Mouse (Mus musculus) layer of hippocampus, adult 8-10 months (tissue): ENCODE data around the gene Usp18. TPM values are rescaled to one million over a fixed set of nuclear protein-coding genes. Genes with fewer than 3 reads are reported as not detected.
A peak's percentile ranks its signal among the peaks of the same experiment; 100 is the strongest.

Experiments used
- DNase-seq, 2 experiments: peaks; one replicate each; pipeline ENCODE4 v3.0.0; 2022; ENCODE audit warnings: low spot score in 2 of 2
- total RNA-seq, 4 experiments: library from RNA; stranded (reverse); gene quantifications; 2 replicates each; pipeline ENCODE4 v1.2.4; 2022

The Usp18 gene
- total RNA-seq, 4 experiments from 2014 or later = 0.50 to 3.1 (median 2.8) TPM; not detected in 1

- no peak for DNase-seq
Observed at GRCm38 (mm10) chr6:121224067-121224466, 21.6 kb upstream of the Usp18 start.

DNA sequence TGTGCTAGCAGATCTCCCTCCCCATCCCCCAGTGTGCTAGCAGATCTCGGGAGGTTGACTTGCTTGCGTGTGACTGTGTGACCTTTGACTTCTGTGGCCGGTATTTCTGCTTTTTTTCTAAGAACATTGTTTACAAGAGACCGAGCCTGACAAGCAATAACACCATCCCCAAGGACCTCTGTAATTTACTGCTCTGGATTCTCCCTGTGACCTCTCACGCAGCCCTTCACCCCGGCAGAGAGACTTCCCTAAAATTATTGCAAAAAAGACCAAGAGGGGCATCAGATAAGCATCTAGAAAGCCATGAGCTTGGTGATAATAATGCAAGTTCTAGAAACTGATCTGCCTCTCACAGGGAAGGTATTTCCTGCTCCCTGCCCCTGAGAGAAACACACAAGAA lies 20.7 kb upstream of the Usp18 start:
- no peak for DNase-seq

DNA sequence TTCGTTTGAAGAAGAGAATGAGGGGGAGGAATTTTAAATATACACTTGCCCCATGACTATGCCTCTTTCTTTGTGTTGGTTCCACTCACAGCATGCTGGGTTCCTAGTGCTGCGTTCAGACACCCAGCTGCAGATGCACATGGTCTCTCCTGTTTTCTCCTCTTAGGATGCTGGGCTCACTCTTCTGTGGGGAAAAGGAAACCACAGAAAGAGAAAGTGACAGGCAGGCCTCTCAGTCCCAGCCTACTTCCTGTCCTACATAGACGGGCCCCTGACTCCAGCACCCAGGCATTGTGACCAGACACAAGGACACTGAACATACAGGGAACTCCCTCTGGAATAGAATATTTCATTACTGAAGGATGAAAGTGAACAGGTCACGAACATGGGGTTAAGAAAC lies 19.7 kb upstream of the Usp18 start:
- DNase-seq = no peak

GRCm38 (mm10) chr6:121226744-121227143 lies 19.0 kb upstream of the Usp18 start:
- no peak for DNase-seq

- DNase-seq = no peak
Observed at GRCm38 (mm10) chr6:121228421-121228820, 17.3 kb upstream of the Usp18 start.

GRCm38 (mm10) chr6:121232652-121233051 lies 13.1 kb upstream of the Usp18 start:
- DNase-seq = no peak

- DNase-seq = no peak
Observed at GRCm38 (mm10) chr6:121236386-121236785, 9.3 kb upstream of the Usp18 start.

DNA sequence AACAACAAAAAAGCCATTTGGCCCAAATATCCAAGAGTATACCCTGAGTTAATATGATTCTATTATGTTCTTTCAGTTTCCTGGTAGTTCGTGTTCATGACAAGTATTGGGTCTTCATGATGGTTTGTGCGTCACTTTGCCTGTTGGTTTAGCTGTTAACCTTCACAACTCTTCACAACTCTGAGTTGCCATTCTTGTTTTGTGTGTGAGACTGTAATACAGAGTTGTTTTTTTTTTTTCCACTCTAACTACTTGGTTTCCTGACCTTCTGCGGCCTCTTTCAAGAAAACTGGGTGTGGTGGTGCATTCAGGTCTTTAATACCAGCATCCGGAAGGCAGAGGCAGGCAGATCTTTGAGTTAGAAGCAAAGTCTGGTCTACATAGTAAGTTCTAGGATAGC lies 7.5 kb upstream of the Usp18 start:
- no peak for DNase-seq

DNA sequence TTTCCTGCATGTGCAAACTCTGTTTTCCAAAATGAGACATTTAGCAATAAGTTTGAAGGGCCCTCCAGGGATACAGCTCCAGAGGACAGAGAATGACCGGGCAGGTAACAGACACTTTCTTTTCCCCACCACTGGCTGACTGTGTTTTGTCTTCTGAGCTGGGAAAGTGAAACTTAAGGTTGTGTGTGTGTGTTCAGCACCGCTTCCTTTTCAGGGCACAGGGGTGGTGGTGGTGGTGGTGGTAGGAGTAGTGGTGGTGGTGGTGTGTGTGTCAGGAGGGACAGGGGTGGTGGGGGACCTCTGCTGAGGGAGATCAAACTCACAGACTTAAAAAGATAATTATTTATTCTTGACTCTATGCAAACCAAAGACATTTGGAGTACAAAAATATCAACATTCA lies 3.9 kb upstream of the Usp18 start:
- no peak for DNase-seq

- no peak for DNase-seq
Observed at GRCm38 (mm10) chr6:121243161-121243560, 2.5 kb upstream of the Usp18 start.

- no peak for DNase-seq
Observed at GRCm38 (mm10) chr6:121246037-121246361, 293 bp downstream of the Usp18 start.

GRCm38 (mm10) chr6:121250406-121250805 lies 4.7 kb downstream of the Usp18 start:
- DNase-seq = no peak

- no peak for DNase-seq
Observed at GRCm38 (mm10) chr6:121251256-121251655, 5.5 kb downstream of the Usp18 start.

- DNase-seq = peak; percentile 19 to 83
Observed at GRCm38 (mm10) chr6:121260548-121260947, 14.8 kb downstream of the Usp18 start.

DNA sequence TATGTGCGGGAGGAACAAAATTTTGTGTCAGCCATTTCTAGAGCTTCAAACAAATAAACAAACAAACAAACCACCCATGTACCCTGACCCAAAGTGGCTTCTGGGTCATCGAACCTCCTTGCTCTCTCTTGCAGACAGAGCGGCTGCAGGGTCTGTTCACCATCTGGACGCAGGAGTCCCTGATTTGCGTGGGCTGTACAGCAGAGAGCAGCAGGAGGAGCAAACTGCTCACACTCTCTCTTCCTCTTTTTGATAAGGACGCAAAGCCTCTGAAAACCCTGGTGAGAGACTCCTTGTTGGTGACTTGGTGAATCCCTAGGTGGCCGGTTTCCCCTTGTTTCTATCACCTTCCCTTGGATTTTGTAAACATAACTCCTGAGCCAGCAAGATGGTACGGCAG lies 15.5 kb downstream of the Usp18 start:
- DNase-seq = no peak

DNA sequence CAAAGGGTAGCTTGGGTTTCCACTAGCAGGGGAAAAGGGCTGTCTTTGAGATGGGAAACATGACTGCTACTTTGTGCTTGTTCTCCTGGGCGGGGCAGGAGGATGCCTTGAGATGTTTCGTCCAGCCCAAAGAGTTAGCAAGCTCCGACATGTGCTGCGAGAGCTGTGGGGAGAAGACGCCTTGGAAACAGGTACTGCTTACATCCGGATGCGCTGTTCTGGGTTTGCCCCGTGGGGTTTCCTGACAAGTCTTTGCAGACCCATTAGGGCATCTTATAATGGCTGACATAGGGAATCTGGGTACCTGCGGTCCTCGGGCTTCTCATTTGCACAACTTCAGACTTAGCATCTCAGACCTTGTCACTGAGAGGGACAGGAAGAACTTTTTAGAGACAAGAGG lies 16.3 kb downstream of the Usp18 start:
- no peak for DNase-seq

DNA sequence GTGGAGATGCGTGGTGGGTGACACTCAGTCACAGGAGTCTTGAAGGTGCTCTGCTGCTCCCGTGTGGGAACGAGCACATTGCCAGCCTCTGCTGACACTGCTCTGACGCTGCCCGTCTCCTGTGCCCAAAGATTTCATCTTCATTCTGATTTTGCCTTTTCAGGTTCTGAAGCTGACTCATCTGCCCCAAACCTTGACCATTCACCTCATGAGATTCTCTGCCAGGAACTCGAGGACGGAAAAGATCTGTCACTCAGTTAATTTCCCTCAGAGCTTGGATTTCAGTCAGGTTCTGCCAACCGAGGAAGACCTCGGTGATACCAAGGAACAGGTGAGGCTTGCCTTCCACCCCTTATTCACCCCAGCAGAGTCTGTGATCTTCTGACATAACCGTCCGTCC lies 16.8 kb downstream of the Usp18 start:
- no peak for DNase-seq

GRCm38 (mm10) chr6:121270156-121270555 lies 24.4 kb downstream of the Usp18 start:
- DNase-seq = no peak

- DNase-seq = no peak
Observed at GRCm38 (mm10) chr6:121271707-121272074, 26.0 kb downstream of the Usp18 start.

- DNase-seq = peak; percentile 54 to 86
Observed at GRCm38 (mm10) chr6:121272075-121272800, 26.5 kb downstream of the Usp18 start.

DNA sequence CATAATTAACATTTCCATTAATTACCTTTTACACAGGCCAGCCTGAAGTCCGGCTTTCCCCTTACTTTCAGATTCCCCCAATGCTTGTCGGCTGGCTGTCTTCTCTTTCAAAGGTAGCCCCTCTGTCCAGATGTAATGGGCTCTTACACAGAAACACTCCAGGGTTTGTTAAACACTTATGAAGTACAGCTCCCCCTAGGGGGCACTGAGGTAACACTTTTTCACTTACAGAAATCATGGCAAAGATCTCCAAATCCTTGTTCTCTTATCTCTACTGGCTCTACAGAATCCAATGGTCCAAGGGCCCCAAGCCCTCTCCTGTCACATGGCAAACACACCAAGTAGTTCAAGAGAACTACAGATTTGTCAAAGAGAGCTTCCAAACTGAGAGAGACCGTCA lies 28.6 kb downstream of the Usp18 start:
- DNase-seq = peak in 1 of 2 experiments; percentile 16

DNA sequence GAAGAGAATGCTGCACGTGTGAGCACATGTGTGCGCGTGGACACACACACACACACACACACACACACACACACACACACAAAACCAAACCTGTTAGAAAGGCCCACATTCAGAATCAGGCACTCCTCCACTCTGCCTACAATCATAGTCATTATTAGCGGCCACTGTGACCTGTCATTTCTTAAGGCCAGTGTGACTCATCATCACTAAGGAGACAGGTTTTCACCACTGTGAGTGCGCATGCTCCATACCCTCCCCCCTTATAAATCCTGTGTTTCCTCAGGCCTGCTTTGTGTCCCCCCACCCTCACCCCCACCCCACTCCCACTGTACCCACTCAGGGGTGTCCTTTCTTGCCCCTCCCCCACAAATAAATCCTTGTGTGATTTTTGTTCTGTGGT lies 38.4 kb downstream of the Usp18 start:
- no peak for DNase-seq

- DNase-seq = no peak
Observed at GRCm38 (mm10) chr6:121299317-121299716, 53.6 kb downstream of the Usp18 start.

GRCm38 (mm10) chr6:121299954-121300353 lies 54.2 kb downstream of the Usp18 start, which contains the start of gene Slc6a13:
TSS of gene Slc6a13 (plus strand) at chr6:121300227.
- no peak for DNase-seq
